ENCODE assay signal across 8 mouse cellular contexts in the genomic region with DNA sequence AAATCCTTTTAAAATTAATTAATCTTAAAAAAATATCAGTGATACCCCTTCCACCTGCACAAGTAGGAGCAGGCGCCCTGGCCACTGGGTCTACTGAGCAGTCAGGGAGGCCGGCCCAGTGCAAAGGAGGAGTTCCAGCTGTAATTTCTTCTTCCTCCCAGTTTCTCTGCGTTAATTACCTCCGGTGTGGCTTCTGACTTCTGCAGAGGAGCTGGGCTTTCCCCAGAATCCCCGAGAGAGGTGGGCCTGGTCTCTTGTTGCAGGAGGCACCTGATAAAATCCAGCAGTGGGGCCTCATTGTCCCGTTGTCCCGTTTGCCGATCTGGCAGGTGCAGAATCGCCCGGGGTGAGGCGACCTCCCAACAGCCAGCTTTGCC. TPM values are rescaled to one million over a fixed set of nuclear protein-coding genes. Genes with fewer than 3 reads are reported as not detected.
DNase-seq lines count a peak whose midpoint lies in the region; ATAC-seq and TF ChIP-seq lines count a peak whose summit lies in the region.

No protein-coding gene starts in this region.

- no peak for TF ChIP-seq POLR2A in ES-Bruce4 (IDR thresholded peaks at IDR 0.05; ENCODE audit: insufficient read depth, low read length)

- peak overlapping the region; percentile 35 for H3K4me2 ChIP-seq in midbrain, embryonic 12.5 days (replicated peaks)

- intact Hi-C loops in heart, postnatal 25 days (cut with DNase I), result no loop called here

- TF ChIP-seq EP300 in ES-Bruce4 (IDR thresholded peaks at IDR 0.05; ENCODE audit: insufficient read depth, low read depth, low read length), result no peak

- H3K4me1 ChIP-seq in heart, embryonic 10.5 days, result peaks cover 34% of the 10 kb centered on the region
- H3K4me1 ChIP-seq in ES-Bruce4 (ENCODE audit: control insufficient read depth, insufficient read depth, low read length), result peaks cover 4% of the 10 kb centered on the region
- peaks cover 62% of the 10 kb centered on the region for H3K4me1 ChIP-seq in midbrain, embryonic 12.5 days

- peak overlapping the region; percentile 69 for H3K27ac ChIP-seq in heart, embryonic 10.5 days
- no peak overlapping the region for H3K27ac ChIP-seq in ES-Bruce4 (ENCODE audit: insufficient read depth, low read length)
- peak overlapping the region; percentile 57 for H3K27ac ChIP-seq in midbrain, embryonic 12.5 days (replicated peaks)

- H3K9ac ChIP-seq in ES-Bruce4 (ENCODE audit: low read depth, poor library complexity, severe bottlenecking), result peak overlapping the region; percentile 7
- H3K9ac ChIP-seq in midbrain, embryonic 12.5 days (replicated peaks), result no peak overlapping the region

- TF ChIP-seq CTCF in ES-Bruce4 (IDR thresholded peaks at IDR 0.05; ENCODE audit: low read depth, low read length), result no peak

- no peaks in the 10 kb centered on the region for H3K36me3 ChIP-seq in heart, embryonic 10.5 days
- H3K36me3 ChIP-seq in ES-Bruce4 (ENCODE audit: control insufficient read depth, insufficient read depth, low read length, poor library complexity, severe bottlenecking), result no peaks in the 10 kb centered on the region
- no peaks in the 10 kb centered on the region for H3K36me3 ChIP-seq in midbrain, embryonic 12.5 days

- WGBS in heart, embryonic 10.5 days, result 9% methylated on average over 11 of the region's 11 CpGs
- 15% methylated on average over 11 of the region's 11 CpGs for WGBS in midbrain, embryonic 12.5 days

- H3K27me3 ChIP-seq in heart, embryonic 10.5 days (ENCODE audit: insufficient read depth, poor library complexity, severe bottlenecking), result peaks cover 51% of the 10 kb centered on the region
- H3K27me3 ChIP-seq in ES-Bruce4 (ENCODE audit: control insufficient read depth, insufficient read depth, low read length, poor library complexity, severe bottlenecking), result no peaks in the 10 kb centered on the region
- 0 out of 2 replicates have a peak, but pooled peaks cover 20% of the 10 kb centered on the region for H3K27me3 ChIP-seq in midbrain, embryonic 12.5 days

- peak; percentile 5 to 26; a peak in 2 of 4 replicates for ATAC-seq in hematopoietic stem cell, adult 5-6 weeks (replicated peaks in 1 of 2; ENCODE audit: insufficient read depth in 1 of 2, low FRiP score in 2 of 2, low TSS enrichment in 1 of 2, low read depth in 1 of 2, poor library complexity in 2 of 2, severe bottlenecking in 2 of 2)
- ATAC-seq in midbrain, embryonic 12.5 days (ENCODE audit: low FRiP score, low read depth), result no peak
- ATAC-seq in megakaryocyte, adult 5-6 weeks (ENCODE audit: poor library complexity, severe bottlenecking), result no peak

- H3K4me3 ChIP-seq in heart, embryonic 10.5 days, result peak overlapping the region; percentile 52
- H3K4me3 ChIP-seq in ES-Bruce4 (ENCODE audit: low read depth, low read length), result peak overlapping the region; percentile 37
- peak overlapping the region; percentile 13; the same call in 1 of the 2 replicates for H3K4me3 ChIP-seq in midbrain, embryonic 12.5 days

- 0 out of 2 replicates have a peak, but pooled peaks cover 3% of the 10 kb centered on the region for H3K9me3 ChIP-seq in heart, embryonic 10.5 days
- no peaks in the 10 kb centered on the region for H3K9me3 ChIP-seq in ES-Bruce4 (replicated peaks; ENCODE audit: control insufficient read depth, insufficient read depth, low read length, poor library complexity, severe bottlenecking)
- no peaks in the 10 kb centered on the region for H3K9me3 ChIP-seq in midbrain, embryonic 12.5 days

- no peak for DNase-seq in heart, embryonic 10.5 days (ENCODE audit: low spot score)
- no peak for DNase-seq in heart, postnatal 25 days (ENCODE audit: low spot score)
- no peak for DNase-seq in adrenal gland, postnatal 4 days (ENCODE audit: low spot score in 2 of 2)
- DNase-seq in right cerebral cortex, adult 2 months (ENCODE audit: low spot score in 2 of 2), result no peak

RNA-seq across cellular contexts. Expression of a gene that starts 1.9 kb away (rescaled TPM):
- not detected in 2 replicates for polyA plus RNA-seq in heart, embryonic 10.5 days (2016; fragmentation: Nextera tagmentation; extraction: Ambion mirVana)
- not detected for total RNA-seq in heart, postnatal 25 days (2021)
- not detected in 2 replicates for polyA plus RNA-seq in ES-Bruce4 (2011; ENCODE audit: insufficient read depth, insufficient read length, low read depth, missing spikeins)
- total RNA-seq in hematopoietic stem cell, adult 5-6 weeks (2017), result not detected in 2 replicates
- not detected in 2 replicates for polyA plus RNA-seq in midbrain, embryonic 12.5 days (2016; fragmentation: Nextera tagmentation; extraction: Ambion mirVana)
- total RNA-seq in adrenal gland, postnatal 4 days (2021), result not detected
- not detected in 2 replicates for total RNA-seq in megakaryocyte, adult 5-6 weeks (2015)
- not detected in 2 replicates for total RNA-seq in megakaryocyte, adult 5-6 weeks (2017)

Comparison
In these comparisons a context has a peak if more than half of its experiments do, and no peak if none do; other contexts are left out.
1. ATAC-seq: peak in hematopoietic stem cell, adult 5-6 weeks (2 of 2); none in midbrain, embryonic 12.5 days (single experiment) and megakaryocyte, adult 5-6 weeks (single experiment).
2. Peak in every context shown above with its lines, with median percentiles within 50 percentile points of each other: H3K4me3 ChIP-seq.